Mouse (Mus musculus) MEL (cell line): ENCODE results near the gene Relb.

Experiments used
- CTCF ChIP-seq, 3 experiments: IDR thresholded peaks in 2 of 3; conservative IDR thresholded peaks in 1 of 3; 2 replicates each; pipeline ENCODE4 v1.5.1; 2011 to 2012; ENCODE audit warnings: low read length in 3 of 3, low read depth in 2 of 3, mild to moderate bottlenecking in 2 of 3, improper control_type of control experiment in 1 of 3, inconsistent platforms in 1 of 3, mixed read lengths in 1 of 3, moderate library complexity in 1 of 3; ENCODE audit not compliant: control insufficient read depth in 1 of 3, insufficient read depth in 1 of 3, poor library complexity in 1 of 3, severe bottlenecking in 1 of 3
- E2F4 ChIP-seq: IDR thresholded peaks from 2 replicates; pipeline ENCODE4 v1.6.1; 2011; ENCODE audit warnings: low read depth, low read length, improper control_type of control experiment, borderline replicate concordance
- GABPA ChIP-seq: IDR thresholded peaks from 2 replicates; pipeline ENCODE4 v1.6.1; 2012; ENCODE audit warnings: low read depth, mild to moderate bottlenecking, inconsistent platforms, low read length, improper control_type of control experiment, moderate library complexity
- GATA1 ChIP-seq: IDR thresholded peaks from 2 replicates; pipeline ENCODE4 v1.6.1; 2011; ENCODE audit warnings: low read depth, low read length, improper control_type of control experiment
- KAT2A ChIP-seq: conservative IDR thresholded peaks from 2 replicates; pipeline ENCODE4 v1.6.1; 2012; ENCODE audit warnings: low read depth, low read length, improper control_type of control experiment, inconsistent platforms
- MAX ChIP-seq: IDR thresholded peaks from 2 replicates; pipeline ENCODE4 v1.6.1; 2011; ENCODE audit warnings: low read length, improper control_type of control experiment
- MXI1 ChIP-seq: IDR thresholded peaks from 2 replicates; pipeline ENCODE4 v1.6.1; 2011; ENCODE audit warnings: mild to moderate bottlenecking, low read depth, low read length, improper control_type of control experiment
- POLR2A ChIP-seq, 2 experiments: IDR thresholded peaks; 2 replicates each; pipeline ENCODE4 v1.6.1; 2011 to 2012; ENCODE audit warnings: low read length in 2 of 2, mild to moderate bottlenecking in 2 of 2, control low read depth in 1 of 2, improper control_type of control experiment in 1 of 2, low read depth in 1 of 2, moderate library complexity in 1 of 2; ENCODE audit not compliant: control insufficient read depth in 1 of 2, insufficient read depth in 1 of 2, poor library complexity in 1 of 2
- POLR2AphosphoS2 ChIP-seq: IDR thresholded peaks from 2 replicates; pipeline ENCODE4 v1.6.1; 2011; ENCODE audit warnings: low read length, improper control_type of control experiment
- TBP ChIP-seq: IDR thresholded peaks from 2 replicates; pipeline ENCODE4 v1.8.0; 2011; ENCODE audit warnings: low read depth, low read length, improper control_type of control experiment

DNA sequence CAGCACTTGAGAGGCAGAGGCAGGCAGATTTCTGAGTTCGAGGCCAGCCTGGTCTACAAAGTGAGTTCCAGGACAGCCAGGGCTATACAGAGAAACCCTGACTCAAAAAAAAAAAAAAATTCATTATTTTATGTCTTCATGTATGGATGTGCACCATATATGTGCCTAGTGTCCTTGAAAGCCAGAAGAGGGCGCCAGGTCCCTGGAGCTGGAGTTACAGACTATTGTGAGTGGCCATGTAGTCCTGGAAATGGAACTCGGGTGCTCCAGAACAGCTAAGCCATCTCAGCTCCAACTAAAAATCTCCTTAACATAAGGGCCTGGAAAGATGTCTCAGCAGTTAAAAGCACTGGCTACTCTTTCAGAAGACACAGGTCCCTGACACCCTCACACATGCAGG, 37.5 kb upstream of the Relb start:
- TF ChIP-seq GABPA = no peak
- peak; percentile 39 to 61 (median 52) for TF ChIP-seq CTCF (IDR thresholded peaks at IDR 0.05 in 2 of 3, conservative IDR thresholded peaks at IDR 0.05 in 1 of 3; ENCODE audit: control insufficient read depth in 1 of 3, insufficient read depth in 1 of 3, low read depth in 2 of 3, low read length in 3 of 3, poor library complexity in 1 of 3, severe bottlenecking in 1 of 3)
- no peak for TF ChIP-seq E2F4
- TF ChIP-seq KAT2A = no peak
- TF ChIP-seq MXI1 = no peak
- TF ChIP-seq POLR2A (IDR thresholded peaks at IDR 0.05; ENCODE audit: control insufficient read depth in 1 of 2, insufficient read depth in 1 of 2, low read depth in 1 of 2, low read length in 2 of 2, poor library complexity in 1 of 2) = no peak
- no peak for TF ChIP-seq MAX
- TF ChIP-seq GATA1 = no peak
- no peak for TF ChIP-seq POLR2AphosphoS2
- no peak for TF ChIP-seq TBP
